Mouse (Mus musculus) left cerebral cortex, postnatal 10 days (tissue): ENCODE results near the gene Fam185a. TPM values are rescaled to one million over a fixed set of nuclear protein-coding genes. Genes with fewer than 3 reads are reported as not detected.
A peak's percentile ranks its signal among the peaks of the same experiment; 100 is the strongest.

Experiments
- DNase-seq, 2 experiments: peaks; one replicate each; pipeline ENCODE4 v3.0.0; 2021 to 2022; ENCODE audit warnings: low spot score in 2 of 2, mixed read lengths in 1 of 2; ENCODE audit errors: extremely low spot score in 1 of 2
- intact Hi-C: fragments of 180-260 bp; cut with DNase I; formaldehyde crosslinking; loops from one replicate; pipeline ENCODE4 v1.15.1; 2025
- total RNA-seq, 2 experiments: library from RNA; stranded (reverse); gene quantifications; 2 replicates each; pipeline ENCODE4 v1.2.3; 2021

Gene Fam185a
- 10 to 100 TPM; 11.6 to 12.5 TPM for total RNA-seq

- intact Hi-C loops, result loop anchor here (5.0 kb wide), 2 partner anchors 148 to 163 kb away; no protein-coding TSS in a partner anchor
- peak; percentile 95 to 97 for DNase-seq
Observed at GRCm38 (mm10) chr5:21424614-21425602, at the start of gene Fam185a, which contains the start of gene Ccdc146. Gene Fam185a (plus strand): TSS chr5:21424958. Gene Ccdc146 (minus strand): TSS chr5:21424677.

DNA sequence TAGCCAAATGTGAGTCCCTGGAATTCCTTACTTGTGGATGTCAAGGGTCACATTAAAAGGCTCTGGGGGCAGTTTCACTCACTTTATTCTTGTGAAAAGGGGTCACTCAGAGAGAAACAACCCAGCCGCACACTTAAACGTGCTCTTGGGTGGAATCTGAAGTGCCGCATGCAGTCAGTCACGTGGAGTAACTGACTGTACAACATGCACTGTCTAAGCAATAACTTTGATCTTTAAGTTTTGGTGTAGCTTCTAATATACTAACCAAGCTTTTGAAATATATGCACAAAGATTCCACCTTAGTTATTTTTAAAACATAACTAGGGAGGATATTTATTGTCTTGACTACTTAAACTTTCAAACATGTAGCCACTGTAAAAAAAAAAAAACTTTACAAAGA lies 47.8 kb upstream of the Fam185a start:
- no peak for DNase-seq
- intact Hi-C loops, result no loop called here

DNA sequence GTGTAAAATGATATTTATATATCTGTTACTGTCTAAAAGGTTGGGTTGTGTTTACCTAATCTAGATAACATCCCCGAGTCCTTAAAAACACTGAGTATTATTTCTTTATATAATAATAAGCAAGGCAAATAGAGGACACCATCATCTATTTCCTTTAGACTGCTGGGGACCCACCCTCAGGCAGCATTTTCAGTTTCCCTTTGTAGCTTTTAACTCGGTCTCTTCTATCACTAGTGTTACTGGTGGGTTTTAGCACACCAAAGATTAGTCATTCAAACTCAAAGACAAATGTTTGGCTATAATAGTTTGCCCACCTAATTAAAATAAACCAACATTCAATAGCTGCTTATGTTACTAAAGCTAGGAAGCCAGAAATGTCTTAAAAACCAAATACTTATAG lies 46.4 kb upstream of the Fam185a start:
- DNase-seq, result no peak
- intact Hi-C loops, result no loop called here

GRCm38 (mm10) chr5:21381986-21382385 lies 42.8 kb upstream of the Fam185a start:
- DNase-seq, result no peak
- intact Hi-C loops, result no loop called here

- DNase-seq, result no peak
- intact Hi-C loops, result no loop called here
Observed at GRCm38 (mm10) chr5:21382678-21383077, 42.1 kb upstream of the Fam185a start.

- peak in 1 of 2 experiments; percentile 58 for DNase-seq
- intact Hi-C loops, result no loop called here
Observed at GRCm38 (mm10) chr5:21383392-21384251, 41.1 kb upstream of the Fam185a start.

GRCm38 (mm10) chr5:21384252-21384960 lies 40.4 kb upstream of the Fam185a start:
- DNase-seq, result no peak
- intact Hi-C loops, result no loop called here

- intact Hi-C loops, result no loop called here
- no peak for DNase-seq
Observed at GRCm38 (mm10) chr5:21384976-21385375, 39.8 kb upstream of the Fam185a start.

DNA sequence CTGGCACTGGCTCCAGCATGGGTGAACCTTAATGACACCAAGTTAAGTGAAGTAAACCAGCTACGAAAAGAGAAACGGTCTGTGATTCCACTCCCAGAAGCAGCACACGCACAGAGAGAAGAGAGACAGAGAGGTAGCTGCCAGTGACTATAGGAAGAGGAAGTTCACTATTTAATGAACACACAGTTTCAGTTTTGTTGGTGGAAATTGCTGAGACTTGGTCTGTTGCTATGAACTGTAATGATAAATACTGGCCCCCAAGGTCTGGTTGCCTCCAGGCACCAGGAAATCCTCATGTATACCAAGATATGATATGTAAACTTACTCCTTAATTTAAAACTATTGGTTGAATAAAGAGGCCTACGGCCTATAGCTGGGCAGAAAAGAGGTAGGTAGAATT lies 38.3 kb upstream of the Fam185a start:
- no peak for DNase-seq
- intact Hi-C loops, result no loop called here

DNA sequence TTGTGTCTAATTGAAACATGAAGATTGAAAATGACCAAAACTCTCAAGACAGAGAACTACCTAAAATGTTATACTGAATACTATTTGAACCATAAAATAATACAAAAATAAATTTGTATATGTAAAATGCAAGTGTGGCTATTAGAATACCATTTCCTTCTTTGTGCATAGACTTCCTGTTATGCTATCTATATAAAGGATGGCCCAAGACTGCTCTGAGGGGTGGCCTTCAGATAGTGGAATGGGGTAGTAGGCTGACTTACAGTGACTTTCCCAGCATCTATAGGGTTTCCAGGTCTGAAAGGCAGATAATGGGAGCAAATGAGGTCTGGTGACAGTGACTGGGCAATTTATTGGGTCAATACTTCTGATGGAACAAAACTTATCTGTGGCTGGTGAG lies 37.4 kb upstream of the Fam185a start:
- DNase-seq, result no peak
- intact Hi-C loops, result no loop called here

DNA sequence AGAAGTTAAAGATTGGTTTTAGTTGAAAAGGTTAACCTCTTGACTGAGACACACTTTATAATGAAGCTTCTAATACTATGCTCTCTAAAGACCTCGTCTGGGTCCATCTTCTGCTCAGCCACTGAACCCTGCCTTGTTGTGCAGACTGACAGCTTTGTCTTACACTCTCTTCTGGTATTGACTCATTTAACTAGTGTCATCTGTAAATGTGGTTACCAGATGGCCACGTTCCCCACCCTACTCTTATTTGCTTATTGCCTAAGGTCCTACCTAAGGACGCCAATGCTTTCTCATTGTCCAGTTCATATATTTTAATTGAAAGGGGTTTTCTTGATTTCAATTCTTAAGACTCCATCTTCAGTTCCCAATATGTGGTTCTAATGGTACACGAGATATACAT lies 35.9 kb upstream of the Fam185a start:
- DNase-seq, result no peak
- intact Hi-C loops, result no loop called here

- DNase-seq, result peak in 1 of 2 experiments; percentile 37
- intact Hi-C loops, result no loop called here
Observed at GRCm38 (mm10) chr5:21391616-21392384, 33.0 kb upstream of the Fam185a start.

GRCm38 (mm10) chr5:21394562-21394961 lies 30.2 kb upstream of the Fam185a start:
- no peak for DNase-seq

GRCm38 (mm10) chr5:21395205-21395840 lies 29.4 kb upstream of the Fam185a start:
- intact Hi-C loops, result no loop called here
- no peak for DNase-seq

More at GRCm38 (mm10) chr5:21394562-21394961, 30.2 kb upstream of the Fam185a start:
- intact Hi-C loops, result no loop called here

- intact Hi-C loops, result loop anchor here (5.0 kb wide), 1 partner anchor 79 kb away; no protein-coding TSS in a partner anchor
Observed at GRCm38 (mm10) chr5:21411261-21411666, 13.5 kb upstream of the Fam185a start.

DNA sequence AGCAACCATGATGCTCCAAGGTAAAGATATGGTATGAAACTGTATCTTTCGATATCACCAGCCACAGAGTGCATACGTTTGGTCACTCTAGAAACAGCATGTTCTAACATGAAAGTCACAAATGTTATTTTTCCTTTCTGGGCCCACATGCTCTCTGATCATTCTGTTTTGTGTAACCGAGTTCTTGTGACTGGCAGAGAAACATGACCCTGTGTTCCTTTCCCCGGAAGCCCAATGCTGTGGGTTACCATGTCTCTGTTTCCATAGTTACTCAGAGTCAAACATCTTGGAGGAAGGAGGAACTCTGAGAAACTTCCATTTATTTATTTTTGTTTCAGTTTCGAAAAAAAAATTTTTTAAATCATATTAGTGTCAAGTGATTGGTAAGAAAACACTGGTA lies 12.7 kb upstream of the Fam185a start:
- intact Hi-C loops, result loop anchor here (5.0 kb wide), 1 partner anchor 80 kb away; no protein-coding TSS in a partner anchor
- DNase-seq, result no peak

More at GRCm38 (mm10) chr5:21411261-21411666, 13.5 kb upstream of the Fam185a start:
- DNase-seq, result no peak

- intact Hi-C loops, result loop anchor here (5.0 kb wide), 1 partner anchor 81 kb away; no protein-coding TSS in a partner anchor
- no peak for DNase-seq
Observed at GRCm38 (mm10) chr5:21413322-21413721, 11.4 kb upstream of the Fam185a start.
